Mouse (Mus musculus) frontal cortex, postnatal 14 days (tissue): ENCODE results near the gene Uts2b.

Experiments used
- DNase-seq, 2 experiments: peaks; one replicate each; pipeline ENCODE4 v3.0.0; 2022; ENCODE audit warnings: low spot score in 2 of 2

Gene Uts2b

DNA sequence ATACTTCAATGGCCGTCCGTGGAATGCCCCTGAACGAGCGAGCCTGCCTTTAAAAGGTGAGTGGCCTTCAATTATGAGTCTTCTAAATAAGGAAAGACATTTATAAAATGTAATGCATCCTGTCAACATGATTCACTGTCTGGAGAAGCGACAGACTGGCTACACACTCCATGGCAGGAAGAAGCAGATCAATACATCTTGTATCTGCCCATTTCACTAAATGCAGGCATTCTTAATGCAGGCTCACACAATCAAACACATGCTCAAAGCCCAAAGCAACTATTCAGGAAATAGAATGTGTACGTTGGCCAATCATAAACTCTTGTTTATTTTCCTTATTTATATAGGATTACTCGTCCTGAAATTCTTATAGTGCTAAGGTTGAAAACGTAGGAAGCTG lies at the start of gene Uts2b:
TSS of gene Uts2b (minus strand) at position 49 of the 400 bp plus-strand sequence.
- DNase-seq: no peak

DNA sequence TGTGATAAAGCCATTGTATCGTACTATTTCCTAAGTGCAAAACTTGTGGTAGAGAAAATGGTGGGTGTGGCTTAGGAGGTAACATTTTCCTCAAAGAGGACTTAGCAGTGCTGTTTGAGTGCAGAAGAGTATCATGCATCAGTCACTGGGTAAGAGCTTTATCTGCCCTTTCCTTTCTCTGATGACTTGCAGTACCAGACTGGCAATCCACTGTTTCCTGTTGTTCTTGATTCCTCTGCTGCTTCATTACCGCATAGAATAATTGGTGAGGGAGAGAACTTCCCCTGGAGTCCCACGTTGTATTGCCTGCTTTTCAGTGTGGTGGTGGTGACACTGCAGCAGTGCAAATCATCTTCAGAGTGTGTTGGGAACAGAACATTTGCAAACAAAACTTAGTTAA lies 47.6 kb upstream of the Uts2b start:
- no peak for DNase-seq

DNA sequence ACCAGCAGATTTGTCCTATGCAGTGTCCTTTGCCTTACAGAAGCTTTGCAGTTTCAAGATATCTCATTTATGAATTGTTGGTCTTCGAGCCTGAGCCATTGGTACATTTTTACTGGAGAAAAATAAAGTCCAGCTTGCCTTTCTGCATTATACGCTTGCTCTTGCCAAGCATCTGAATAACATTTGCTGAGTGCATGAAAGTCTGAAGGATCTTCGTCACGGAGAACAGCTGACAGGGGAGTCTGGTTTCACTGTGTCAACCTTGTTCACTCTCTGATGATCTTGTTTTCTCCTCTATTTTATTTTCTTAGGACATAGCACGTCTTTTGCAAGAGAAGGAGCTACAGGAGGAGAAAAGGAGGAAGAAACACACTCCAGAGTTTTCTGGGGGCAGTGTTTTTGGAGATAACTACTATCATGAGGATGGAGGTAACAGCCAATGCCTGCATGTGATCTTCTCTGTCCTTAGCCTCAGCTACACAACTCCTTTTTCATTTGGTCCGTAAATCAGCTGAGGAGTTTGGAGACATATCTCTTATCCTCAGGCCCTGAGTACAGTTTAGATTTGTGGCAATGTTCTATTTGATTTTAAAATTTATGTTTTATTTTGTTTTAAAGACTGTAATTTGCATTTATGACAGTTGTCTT lies 47.0 kb upstream of the Uts2b start:
- DNase-seq: no peak

DNA sequence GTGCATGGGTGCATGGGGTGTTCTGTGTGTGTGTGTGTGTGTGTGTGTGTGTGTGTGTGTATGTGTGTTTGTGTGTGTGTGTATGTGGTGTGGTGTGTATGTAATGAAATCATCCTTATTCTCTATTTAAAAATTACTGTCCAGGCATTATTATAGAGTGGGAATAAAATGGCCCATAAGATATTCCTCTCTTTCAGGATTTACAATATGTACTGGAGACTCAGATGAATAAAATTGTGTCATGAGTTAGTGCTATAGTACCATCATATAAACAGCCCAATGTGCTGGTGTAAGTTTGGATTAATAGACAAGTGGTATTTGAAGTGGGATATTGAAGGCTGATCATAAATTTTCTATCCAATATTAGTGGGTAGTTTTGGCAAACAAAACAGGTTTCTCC lies 34.1 kb upstream of the Uts2b start:
- no peak for DNase-seq

DNA sequence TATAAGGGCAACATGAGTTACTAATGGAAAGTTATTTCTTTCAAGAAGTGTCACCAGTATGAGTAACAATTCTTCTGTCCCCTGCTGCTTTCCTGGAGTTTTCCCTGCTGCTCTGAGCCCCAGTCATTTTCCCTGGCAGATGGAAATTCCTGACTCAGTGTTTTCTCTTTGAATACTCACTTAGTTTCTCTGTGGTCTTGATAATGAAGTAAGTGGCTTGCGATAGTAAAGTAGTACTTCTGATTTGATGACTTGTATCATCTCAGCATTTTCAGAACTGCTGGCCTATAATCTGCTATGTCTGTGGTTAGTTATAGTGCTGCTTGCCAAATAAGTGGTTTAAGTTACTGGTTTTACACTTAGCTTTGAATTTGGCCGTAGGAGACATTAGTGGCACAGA lies 31.5 kb upstream of the Uts2b start:
- no peak for DNase-seq

DNA sequence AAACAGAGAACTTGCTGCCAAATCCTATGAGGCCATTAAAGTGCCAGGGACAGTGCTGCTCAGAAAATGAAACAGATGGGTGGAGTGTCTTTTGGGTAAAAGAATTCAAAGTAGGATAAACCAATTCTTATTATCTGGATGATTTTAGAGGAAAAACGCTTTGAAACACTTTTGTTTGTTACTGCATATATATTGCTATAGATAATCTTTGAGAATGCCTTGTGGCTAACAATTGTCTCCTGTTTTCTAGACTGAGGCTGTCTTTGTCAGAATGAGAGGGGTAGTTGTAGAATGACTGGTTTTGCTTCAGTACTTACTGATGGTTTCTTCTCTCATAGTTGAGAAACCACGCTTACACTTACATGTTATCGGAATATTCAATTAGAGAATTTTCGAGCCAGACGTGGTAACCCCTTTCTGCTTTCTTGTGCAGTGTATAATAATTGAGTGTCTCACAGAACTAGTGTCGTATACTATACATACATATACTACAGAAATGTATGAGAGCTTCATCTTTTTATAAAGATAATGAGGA lies 29.7 kb upstream of the Uts2b start:
- DNase-seq: no peak

DNA sequence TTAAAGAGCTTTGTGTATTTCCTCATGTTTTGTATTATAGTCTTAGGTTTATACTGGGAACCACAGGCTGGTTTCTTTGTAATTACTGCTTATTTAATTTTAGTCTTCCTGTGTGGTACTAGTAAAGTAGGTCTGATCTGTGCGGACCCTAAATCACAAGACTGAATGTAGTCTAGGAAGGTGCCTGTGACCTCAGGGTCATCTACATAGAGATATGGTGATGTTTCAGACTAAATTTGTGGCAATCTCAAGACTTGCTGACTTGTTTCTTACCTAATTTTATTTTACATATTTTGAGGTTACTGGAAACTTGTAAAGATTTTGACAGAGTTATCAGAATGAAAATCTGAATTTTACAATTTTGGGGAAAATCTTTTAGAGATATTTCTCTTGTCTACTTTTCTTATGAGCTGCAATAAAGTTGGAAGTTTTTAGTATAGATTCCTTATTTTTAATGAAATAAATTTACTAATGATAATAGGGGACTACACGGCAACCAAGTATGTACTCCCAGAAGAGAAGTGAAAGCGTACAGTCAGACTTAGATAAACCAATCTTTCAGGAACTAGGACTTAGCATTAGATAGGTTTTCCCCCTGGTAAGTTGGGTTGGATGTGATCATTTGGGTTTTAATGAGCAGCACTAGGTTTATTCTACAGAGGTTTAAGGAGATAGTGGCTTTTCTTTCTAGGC lies 29.1 kb upstream of the Uts2b start:
- no peak for DNase-seq

DNA sequence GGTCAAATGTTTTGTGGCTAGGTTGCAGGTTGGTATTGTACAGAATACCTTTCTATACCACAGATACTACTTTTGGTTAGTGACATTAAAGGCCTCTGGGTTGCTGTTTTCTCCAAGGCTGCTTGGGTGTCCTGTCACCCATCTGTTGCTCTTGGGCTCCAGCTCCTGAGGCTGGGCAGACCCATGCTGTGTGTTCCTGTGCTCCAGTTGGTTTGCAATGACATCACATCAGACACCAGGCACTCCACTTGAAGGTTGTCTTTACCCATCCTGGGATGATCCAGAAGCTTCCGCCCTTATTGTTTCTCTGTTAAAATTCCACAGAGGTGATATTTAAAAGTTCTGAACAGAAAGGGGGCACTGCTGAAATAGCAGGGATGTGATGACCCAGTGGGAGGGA lies 26.9 kb upstream of the Uts2b start:
- DNase-seq: no peak

DNA sequence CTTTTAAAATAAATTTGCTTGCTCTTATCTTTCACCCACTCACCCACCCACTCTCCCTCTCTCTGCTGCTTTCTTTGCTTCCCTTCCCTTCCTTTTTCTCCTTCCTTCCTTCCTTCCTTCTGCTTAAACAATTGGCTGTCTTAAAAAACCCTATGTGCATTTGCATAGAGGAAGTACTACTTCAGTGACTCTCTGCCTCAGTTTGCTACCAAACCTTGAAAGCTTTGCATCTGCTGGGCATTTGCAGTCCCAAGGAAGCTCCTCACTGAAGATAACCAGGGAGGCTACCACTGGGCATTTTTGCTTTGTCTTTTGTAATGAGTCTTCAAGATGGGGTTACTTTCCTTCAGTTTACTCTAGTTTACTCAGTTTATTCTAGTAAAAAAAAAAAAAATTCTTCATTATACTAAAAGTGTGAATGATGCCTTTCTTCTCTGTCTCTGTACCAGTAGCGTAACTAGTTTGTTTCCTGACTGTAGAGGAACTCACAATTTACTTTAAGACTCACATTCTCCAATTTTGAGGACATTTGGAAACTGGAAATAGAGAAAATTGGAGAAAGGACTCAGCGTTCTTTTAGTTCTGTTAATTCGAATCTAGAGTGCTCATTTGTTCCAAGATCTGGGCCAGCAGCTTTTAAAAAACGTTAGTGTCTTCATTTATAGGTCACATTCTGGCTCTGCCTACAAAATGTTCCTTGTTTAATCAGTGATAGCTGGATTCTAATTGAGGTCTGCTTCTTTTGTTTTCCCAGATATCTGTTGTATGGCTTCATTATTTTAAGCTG lies 25.4 kb upstream of the Uts2b start:
- no peak for DNase-seq

DNA sequence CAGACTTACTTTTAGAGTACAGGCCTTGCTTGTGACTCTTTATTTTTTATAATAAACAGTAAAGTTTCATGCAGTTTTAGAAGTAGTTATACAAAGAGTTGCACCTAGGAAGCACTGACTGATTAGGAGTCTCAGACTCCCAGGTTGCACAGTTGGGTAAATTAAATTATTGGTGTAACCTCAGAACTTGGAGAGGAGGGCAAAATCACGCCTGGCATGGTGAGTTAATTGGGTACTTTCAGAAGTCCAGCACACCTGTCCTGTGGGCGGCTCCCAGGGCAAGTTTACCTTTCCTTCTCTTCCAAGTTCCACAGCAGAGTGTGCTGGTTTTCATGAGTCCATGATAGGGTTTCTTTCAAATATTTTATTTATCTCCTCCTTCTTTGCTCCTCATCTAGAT lies 21.8 kb upstream of the Uts2b start:
- no peak for DNase-seq

DNA sequence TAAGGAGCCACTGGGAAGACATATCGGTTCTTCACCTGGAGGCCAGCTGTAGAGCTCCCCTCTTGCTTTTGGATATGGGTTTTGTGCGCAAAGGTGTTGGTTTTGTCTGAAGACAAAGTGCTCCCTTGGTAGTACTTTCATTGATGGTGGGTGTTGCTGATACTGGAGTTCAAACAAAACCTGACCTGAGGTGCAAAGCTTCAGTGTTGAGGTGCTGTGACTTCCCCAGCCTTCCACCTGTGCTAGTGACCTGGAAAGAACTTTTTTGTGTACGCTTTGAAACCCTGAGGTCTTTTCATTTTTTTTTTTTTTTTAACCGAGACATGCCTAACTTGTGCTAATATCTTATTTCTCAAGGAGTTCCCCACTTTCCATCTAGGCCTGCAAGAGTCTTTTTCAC lies 20.3 kb upstream of the Uts2b start:
- DNase-seq: no peak

DNA sequence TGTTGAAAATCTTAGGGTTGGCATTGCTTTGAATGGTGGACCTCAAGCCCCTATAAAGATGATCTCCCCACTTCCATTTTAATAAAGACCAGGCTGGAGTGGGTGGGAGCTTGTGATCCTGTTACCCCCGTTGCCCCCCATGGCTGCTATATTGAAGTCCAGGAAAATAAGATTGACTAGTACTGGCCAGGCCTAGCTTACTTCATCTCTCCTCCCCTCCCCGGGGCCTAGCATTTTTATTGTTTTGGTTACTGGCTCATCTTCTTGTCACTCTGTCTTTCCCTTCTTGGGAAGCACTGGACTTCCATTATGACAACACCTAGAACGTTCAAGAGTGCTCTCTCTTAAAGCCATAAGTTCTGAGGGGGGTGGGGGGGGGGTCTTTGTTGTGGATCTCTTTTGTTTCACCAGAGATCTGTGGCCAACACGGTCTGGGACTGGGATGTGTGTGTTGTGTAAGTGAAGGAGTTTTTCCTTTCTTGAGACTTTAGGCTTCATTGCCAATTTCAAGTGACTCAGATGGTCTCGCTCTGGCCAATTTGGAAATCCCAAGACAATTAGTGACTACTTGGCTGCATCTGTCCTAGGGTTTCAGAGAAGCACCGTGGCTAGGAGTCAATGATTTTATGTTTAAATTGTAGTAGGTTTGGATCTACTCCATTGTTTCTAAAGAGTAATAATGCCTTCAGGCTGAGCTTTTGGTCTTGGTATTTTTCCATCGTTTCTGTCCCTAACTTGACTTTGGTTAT lies 19.7 kb upstream of the Uts2b start:
- DNase-seq: no peak

DNA sequence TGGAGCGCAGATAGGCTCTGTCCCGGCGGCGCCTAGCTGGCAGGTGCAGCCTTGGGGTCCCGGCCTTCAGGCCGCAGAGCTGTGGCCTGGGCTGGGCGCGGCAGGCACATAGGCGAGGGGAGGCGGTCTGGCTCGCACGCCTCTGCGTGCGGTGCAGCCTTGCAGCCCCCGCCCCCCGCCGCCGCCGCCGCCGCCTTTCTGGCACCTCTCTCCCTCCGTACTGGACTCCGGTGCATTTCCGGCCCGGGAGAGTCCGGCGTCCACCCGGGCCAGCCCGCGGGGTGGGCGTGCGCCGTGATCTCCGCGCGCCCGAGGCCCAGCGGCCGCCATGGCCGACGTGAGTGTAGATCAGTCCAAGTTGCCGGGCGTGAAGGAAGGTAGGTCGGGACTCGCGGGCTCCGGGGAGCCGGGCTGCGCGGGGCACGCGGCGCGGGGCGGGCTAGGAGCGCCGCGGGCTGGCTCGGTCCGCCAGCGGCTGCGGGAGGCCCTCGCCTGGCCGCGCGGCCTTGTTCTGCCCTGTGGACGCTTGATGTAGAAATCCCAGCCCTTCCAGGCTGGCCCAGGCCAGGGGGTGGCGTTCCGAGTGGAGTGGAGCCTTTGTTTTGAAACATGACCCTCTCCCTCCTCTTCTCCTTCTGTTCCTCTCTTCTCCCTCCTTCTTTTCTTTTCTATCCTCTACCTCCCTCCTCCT lies 18.9 kb upstream of the Uts2b start, which contains the start of gene Ccdc50:
TSS of gene Ccdc50 (plus strand) at position 109 of the 691 bp plus-strand sequence.
- DNase-seq: peak; percentile 52 to 56

DNA sequence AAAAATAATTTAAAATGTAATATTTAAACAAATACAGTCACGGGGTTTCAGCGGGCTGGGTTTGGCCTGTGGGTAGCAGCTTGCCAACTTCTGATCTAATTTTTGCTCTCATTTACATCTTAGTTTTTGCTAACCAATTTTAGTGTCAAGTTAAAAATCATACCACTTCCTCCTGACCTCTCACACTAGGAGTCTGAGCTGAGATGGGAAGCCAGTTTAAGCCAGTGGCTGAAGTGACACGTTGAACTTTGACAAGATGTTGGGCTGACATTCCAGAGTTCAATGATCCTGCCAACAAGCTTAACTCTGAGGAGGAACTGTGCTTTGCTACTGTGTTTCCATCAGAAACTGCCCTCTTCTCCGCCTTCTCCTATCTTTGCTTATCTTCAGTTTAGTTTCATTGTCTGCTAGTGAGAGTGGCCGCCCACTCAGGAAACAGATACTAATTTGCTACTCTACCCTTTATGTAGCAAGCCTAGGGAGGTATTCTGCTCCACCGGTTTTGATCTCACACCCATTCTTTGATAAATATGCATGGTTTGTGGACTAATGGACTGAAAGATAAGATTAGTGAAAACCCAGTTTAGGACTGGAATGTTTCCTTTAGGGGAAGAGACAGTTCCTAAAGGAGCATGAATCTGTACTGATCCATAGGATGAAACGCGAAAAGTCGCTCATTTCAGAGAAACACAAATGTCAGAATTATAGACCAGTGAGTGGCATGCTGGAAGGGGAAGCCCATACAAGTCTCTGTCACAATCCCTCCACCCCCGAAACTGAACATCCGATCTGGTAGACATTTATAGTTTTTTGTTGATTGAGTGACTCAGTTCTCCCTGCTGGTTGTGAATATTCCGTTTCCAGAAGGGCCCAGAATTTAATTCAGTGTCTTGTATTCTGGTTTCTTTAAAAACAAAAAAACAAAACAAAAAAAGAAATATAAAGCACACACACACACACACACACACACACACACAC lies 17.9 kb upstream of the Uts2b start:
- DNase-seq: no peak

DNA sequence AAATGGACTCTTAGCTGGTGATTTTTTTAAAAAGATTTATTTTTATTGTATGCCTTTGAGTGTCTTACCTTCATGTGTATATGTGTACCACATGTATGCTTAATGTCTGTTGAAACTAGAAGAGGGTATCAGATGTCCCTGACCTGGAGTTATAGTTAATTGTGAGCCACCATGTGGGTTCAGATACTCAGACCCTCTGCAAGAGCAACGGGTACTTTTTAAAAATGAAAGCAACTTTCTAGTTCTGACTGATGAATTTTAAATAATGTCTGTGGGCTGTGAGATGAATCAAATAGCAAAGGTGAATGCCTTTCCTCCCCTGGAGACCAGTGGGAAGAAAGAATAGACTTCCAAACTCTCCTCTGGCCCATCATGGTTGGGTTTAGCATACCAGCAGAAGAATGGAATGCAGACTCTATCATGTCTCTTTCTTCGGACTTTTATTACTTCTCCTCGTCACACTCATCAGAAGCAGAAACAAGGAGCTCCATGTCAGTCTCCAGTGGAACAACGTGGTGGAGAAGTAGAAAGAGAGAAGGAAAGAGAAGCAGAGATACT lies 16.9 kb upstream of the Uts2b start:
- no peak for DNase-seq

DNA sequence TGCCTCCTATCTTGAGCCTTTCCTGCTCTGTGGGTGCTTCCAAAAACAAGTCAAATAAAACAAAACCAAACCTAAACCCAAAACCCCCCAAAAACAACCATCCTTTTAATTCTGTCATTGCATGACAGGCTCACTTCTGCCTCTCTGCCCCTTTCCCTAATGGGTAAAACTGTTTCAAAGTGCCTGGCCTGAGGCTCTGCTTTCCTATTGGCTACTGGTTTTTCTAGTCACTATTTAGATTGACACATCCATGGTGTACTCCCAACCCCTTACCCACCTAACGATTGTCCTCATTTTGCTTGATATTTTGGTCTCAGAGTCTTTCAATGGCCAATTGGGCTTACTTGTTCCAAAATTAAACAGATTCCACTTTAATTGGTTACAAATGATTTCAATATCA lies 15.6 kb upstream of the Uts2b start:
- DNase-seq: no peak

DNA sequence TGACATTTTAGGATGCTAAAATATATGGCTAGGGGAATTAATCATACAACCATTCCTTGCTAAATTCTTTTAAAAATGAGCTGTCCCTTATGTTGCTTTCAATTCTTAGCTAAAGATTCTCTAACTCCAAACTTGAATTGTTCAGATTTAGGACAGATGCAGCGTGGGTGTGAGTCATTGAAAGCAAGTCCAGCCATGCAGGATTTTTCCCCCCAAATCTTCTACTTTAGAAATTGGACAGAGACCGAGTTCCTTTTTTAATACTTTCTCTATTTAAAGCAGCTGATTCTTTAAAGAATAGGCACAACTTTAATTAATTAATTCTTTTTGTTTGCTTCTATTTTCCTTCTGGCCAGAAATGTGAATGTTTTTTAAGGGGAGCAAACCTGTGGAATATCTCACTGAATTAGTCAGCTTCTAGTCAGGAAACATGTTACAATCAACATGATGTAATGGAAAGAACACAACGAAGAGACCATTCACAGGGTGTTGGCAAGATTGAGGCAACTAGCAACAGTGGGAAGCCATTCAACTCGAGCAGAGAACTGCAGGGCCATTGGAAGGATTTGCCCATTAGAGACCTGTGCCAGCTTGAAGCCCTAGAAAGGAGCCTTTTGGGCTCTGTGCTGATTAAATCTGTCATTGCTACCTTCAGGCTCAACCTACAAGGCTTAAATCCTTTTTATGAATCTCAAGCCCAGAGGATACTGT lies 15.0 kb upstream of the Uts2b start:
- DNase-seq: no peak

DNA sequence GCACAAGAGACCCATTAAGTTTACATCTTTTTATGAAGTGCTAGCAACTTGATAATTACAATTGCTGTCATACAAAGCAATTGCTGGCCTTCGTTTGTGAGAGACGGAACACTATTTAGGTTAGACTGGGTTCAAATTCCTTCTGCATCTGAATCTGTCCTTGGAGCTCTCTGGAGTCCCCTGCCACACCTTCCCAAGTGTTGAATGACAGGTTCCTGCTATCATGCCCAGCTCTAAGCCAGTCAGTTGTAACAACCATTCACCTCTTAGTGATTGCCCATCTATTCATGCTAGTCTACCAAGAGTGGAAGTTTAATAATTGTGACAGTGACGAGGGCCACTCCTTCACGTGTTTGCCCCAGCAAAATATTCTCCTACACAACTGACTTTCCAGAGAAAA lies 12.2 kb upstream of the Uts2b start:
- DNase-seq: no peak

DNA sequence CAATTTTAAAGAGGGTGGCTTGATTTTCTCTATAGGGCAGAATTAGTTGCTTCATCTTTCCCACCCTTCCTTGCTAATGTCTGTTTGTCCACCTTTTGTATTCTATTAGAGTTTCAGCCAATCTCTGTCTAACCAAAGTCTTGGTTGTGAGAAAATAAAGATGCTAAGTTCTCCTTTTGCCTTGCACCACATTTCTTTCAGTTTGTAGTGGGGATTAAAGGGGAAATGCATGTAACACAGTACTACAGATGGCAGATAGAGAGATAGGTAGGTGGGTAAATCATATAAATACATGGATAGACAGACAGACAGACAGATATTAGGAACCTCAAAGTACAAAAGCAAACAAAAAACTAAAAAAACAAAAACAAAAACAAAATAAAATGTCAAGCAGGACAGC lies 6.5 kb upstream of the Uts2b start:
- no peak for DNase-seq
